Comparison of ENCODE assay signal across 8 mouse cellular contexts in genomic region chr5:35756997-35757638, GRCm38 (mm10). TPM values are rescaled to one million over a fixed set of nuclear protein-coding genes. Genes with fewer than 3 reads are reported as not detected.
DNase-seq lines count a peak whose midpoint lies in the region; ATAC-seq and TF ChIP-seq lines count a peak whose summit lies in the region.

No protein-coding gene starts in this region.

- no peaks in the 10 kb centered on the region for H3K9me3 ChIP-seq in forebrain, embryonic 16.5 days (ENCODE audit: control insufficient read depth, low read length)
- H3K9me3 ChIP-seq in lung, postnatal 0 days (ENCODE audit: low read length) = no peaks in the 10 kb centered on the region

- peak; percentile 38 for DNase-seq in lung, adult 18-20 months
- no peak for DNase-seq in lung, postnatal 25 days (ENCODE audit: low spot score)
- DNase-seq in c-Kit-positive CD71-negative TER-119-negative erythroid progenitor cells, embryonic 14.5 days (ENCODE audit: low read depth) = peak; percentile 16
- peak; percentile 67 for DNase-seq in layer of hippocampus, adult 9-10 months (ENCODE audit: low spot score)
- no peak for DNase-seq in lung, postnatal 0 days (ENCODE audit: low spot score)
- peak; percentile 66 for DNase-seq in right cerebral cortex, postnatal 14 days
- no peak for DNase-seq in ovary, adult 18-20 months (ENCODE audit: low spot score)

- H3K36me3 ChIP-seq in forebrain, embryonic 16.5 days (ENCODE audit: control insufficient read depth, insufficient read depth) = no peaks in the 10 kb centered on the region
- H3K36me3 ChIP-seq in lung, postnatal 0 days (ENCODE audit: insufficient read depth, low read length) = no peaks in the 10 kb centered on the region

- 5% methylated on average over 26 of the region's 26 CpGs for WGBS in forebrain, embryonic 16.5 days
- 10% methylated on average over 24 of the region's 26 CpGs for WGBS in lung, postnatal 0 days

- H3K9ac ChIP-seq in forebrain, embryonic 16.5 days (replicated peaks; ENCODE audit: low read depth, low read length) = peak overlapping the region; percentile 40
- no peak overlapping the region for H3K9ac ChIP-seq in lung, postnatal 0 days (replicated peaks; ENCODE audit: low read depth)

- H3K4me2 ChIP-seq in forebrain, embryonic 16.5 days (ENCODE audit: low read length) = peak overlapping the region; percentile 97
- peak overlapping the region; percentile 98 for H3K4me2 ChIP-seq in lung, postnatal 0 days (replicated peaks; ENCODE audit: low read depth, low read length)

- no peak for TF ChIP-seq EP300 in lung, postnatal 0 days (IDR thresholded peaks at IDR 0.05)

- no peak for TF ChIP-seq CTCF in lung, postnatal 0 days (IDR thresholded peaks at IDR 0.05)

- peaks cover 9% of the 10 kb centered on the region; the same call in 1 of the 2 replicates for H3K4me1 ChIP-seq in forebrain, embryonic 16.5 days (replicated peaks; ENCODE audit: control insufficient read depth, insufficient read depth, low read length)
- H3K4me1 ChIP-seq in lung, postnatal 0 days (ENCODE audit: insufficient read depth, low read depth, low read length) = 0 out of 2 replicates have a peak, but pooled peaks cover 10% of the 10 kb centered on the region

- peak; percentile 41 for ATAC-seq in forebrain, embryonic 16.5 days
- peak; percentile 1; the same call in 1 of the 2 replicates for ATAC-seq in lung, postnatal 0 days

- H3K27ac ChIP-seq in forebrain, embryonic 16.5 days (ENCODE audit: low read length) = peak overlapping the region; percentile 9; the same call in 1 of the 2 replicates
- no peak overlapping the region for H3K27ac ChIP-seq in lung, postnatal 0 days (ENCODE audit: low read length)

- H3K4me3 ChIP-seq in forebrain, embryonic 16.5 days (replicated peaks; ENCODE audit: low read length) = peak overlapping the region; percentile 72
- peak overlapping the region; percentile 48 for H3K4me3 ChIP-seq in lung, postnatal 0 days (ENCODE audit: low read depth, low read length)

- H3K27me3 ChIP-seq in forebrain, embryonic 16.5 days (replicated peaks; ENCODE audit: control insufficient read depth, insufficient read depth, low read length) = peaks cover 19% of the 10 kb centered on the region
- peaks cover 23% of the 10 kb centered on the region; the same call in 1 of the 2 replicates for H3K27me3 ChIP-seq in lung, postnatal 0 days (replicated peaks; ENCODE audit: insufficient read depth, low read length)

RNA-seq across cellular contexts. Expression of gene Ablim2, which starts 0.6 kb away (rescaled TPM):
- 9.4 and 16.3 TPM in 2 replicates for polyA plus RNA-seq in forebrain, embryonic 16.5 days (2015; fragmentation: Nextera tagmentation; extraction: Ambion mirVana)
- polyA plus RNA-seq in lung, postnatal 0 days (2015; fragmentation: Nextera tagmentation; extraction: Ambion mirVana) = 0.74 and 0.75 TPM in 2 replicates

RNA-seq across cellular contexts. Expression of gene Sh3tc1, which starts 17.3 kb away (rescaled TPM):
- 2.3 and 2.8 TPM in 2 replicates for polyA plus RNA-seq in forebrain, embryonic 16.5 days (2015; fragmentation: Nextera tagmentation; extraction: Ambion mirVana)
- 21.1 and 22.9 TPM in 2 replicates for polyA plus RNA-seq in lung, postnatal 0 days (2015; fragmentation: Nextera tagmentation; extraction: Ambion mirVana)

Comparison
In these comparisons a context has a peak if more than half of its experiments do, and no peak if none do; other contexts are left out.
1. DNase-seq: peak in lung, adult 18-20 months (2 of 2), c-Kit-positive CD71-negative TER-119-negative erythroid progenitor cells, embryonic 14.5 days (single experiment), layer of hippocampus, adult 9-10 months (single experiment) and right cerebral cortex, postnatal 14 days (single experiment); none in lung, postnatal 25 days (single experiment), lung, postnatal 0 days (single experiment) and ovary, adult 18-20 months (single experiment).